Mouse (Mus musculus) liver, embryonic 14.5 days (tissue): ENCODE data around the gene Nat8. TPM values are rescaled to one million over a fixed set of nuclear protein-coding genes. Genes with fewer than 3 reads are reported as not detected.
"Not testable (repeated sequence)": the region's sequence is repeated elsewhere in the genome, so short reads cannot be mapped to it uniquely, and the experiment has no call there.

Experiments used
- ATAC-seq: fragments of 200-750 bp; cut with Nextera tagmentation; 2 replicates; pipeline ENCODE4 v1.8.0; 2017; ENCODE audit warnings: moderate number of reproducible peaks, mild to moderate bottlenecking, moderate library complexity; ENCODE audit not compliant: insufficient read depth
- DNase-seq, 3 experiments: peaks; one replicate each; pipeline ENCODE4 v3.0.0-alpha.2; 2012 to 2013; ENCODE audit warnings: low read depth in 3 of 3, low spot score in 3 of 3
- H3K27ac ChIP-seq: fragments of 300-500 bp; sonication (generic); 2 replicates; pipeline ENCODE4 v1.5.1; 2014; ENCODE audit warnings: moderate library complexity, mild to moderate bottlenecking, control low read depth, inconsistent platforms
- H3K27me3 ChIP-seq: fragments of 300-500 bp; sonication (generic); 2 replicates; pipeline ENCODE4 v1.6.1; 2014; ENCODE audit warnings: mild to moderate bottlenecking, low read length, moderate library complexity; ENCODE audit not compliant: control insufficient read depth, insufficient read depth
- H3K36me3 ChIP-seq: fragments of 300-500 bp; sonication (generic); replicated peaks from 2 replicates; pipeline ENCODE4 v1.6.1; 2014; ENCODE audit warnings: low read depth; ENCODE audit not compliant: control insufficient read depth, insufficient read depth
- H3K4me1 ChIP-seq, 2 experiments: fragments of 200-500 bp in 1 of 2; fragments of 300-500 bp in 1 of 2; sonication (generic) in 1 of 2; replicated peaks; 2 replicates each; pipeline ENCODE4 v1.6.1; 2012 to 2014; ENCODE audit warnings: antibody characterized with exemption in 1 of 2, inconsistent platforms in 1 of 2, low read length in 1 of 2; ENCODE audit not compliant: control insufficient read depth in 2 of 2, insufficient read depth in 2 of 2
- H3K4me2 ChIP-seq: fragments of 300-500 bp; sonication (generic); 2 replicates; pipeline ENCODE4 v1.6.1; 2014; ENCODE audit warnings: low read depth, mild to moderate bottlenecking, control low read depth, moderate library complexity
- H3K4me3 ChIP-seq, 2 experiments: fragments of 200-500 bp in 1 of 2; fragments of 300-500 bp in 1 of 2; sonication (generic) in 1 of 2; 2 replicates each; pipeline ENCODE4 v1.5.1; 2012 to 2014; ENCODE audit warnings: low read depth in 2 of 2, low read length in 2 of 2, mild to moderate bottlenecking in 2 of 2, control low read depth in 1 of 2, inconsistent platforms in 1 of 2, moderate library complexity in 1 of 2; ENCODE audit not compliant: insufficient read depth in 1 of 2
- H3K9ac ChIP-seq: fragments of 300-500 bp; sonication (generic); replicated peaks from 2 replicates; pipeline ENCODE4 v1.6.1; 2014; ENCODE audit warnings: mild to moderate bottlenecking, control low read depth, moderate library complexity
- H3K9me3 ChIP-seq: fragments of 300-500 bp; sonication (generic); 2 replicates; pipeline ENCODE4 v1.6.1; 2016; ENCODE audit warnings: low read length, mixed read lengths; ENCODE audit not compliant: control insufficient read depth
- CTCF ChIP-seq: IDR thresholded peaks from 2 replicates; pipeline ENCODE4 v1.5.1; 2016; ENCODE audit warnings: antibody characterized with exemption, low read depth, control low read depth
- EP300 ChIP-seq: IDR thresholded peaks from 2 replicates; pipeline ENCODE4 v1.6.1; 2016; ENCODE audit warnings: antibody characterized with exemption, low read depth
- WGBS: fragments of 180-500 bp; shearing (Covaris S2); extraction: QIAGEN DNeasy Blood & Tissue Kit; methylation state at CpG from one replicate; pipeline ENCODE4 v1.1.7; 2014; ENCODE audit not compliant: insufficient replicate concordance; 5-methylcytosine and 5-hydroxymethylcytosine counted together
- microRNA-seq: library from miRNA; unstranded; fragments of <30 nt; microRNA quantifications from one replicate; pipeline ENCODE4, GENCODE M21; 2016
- polyA plus RNA-seq, 2 experiments: library from polyadenylated mRNA; depleted of rRNA in 1 of 2; stranded (reverse) in 1 of 2; unstranded in 1 of 2; fragments of >200 nt; fragmentation: Nextera tagmentation in 1 of 2; extraction: Ambion mirVana in 1 of 2; gene quantifications; 2 replicates each; pipeline versions ENCODE4 v1.2.1 to v1.2.3; 2012 to 2014

Nat8 gene
- polyA plus RNA-seq, 2 experiments: 0.02 TPM; not detected in 1

- Histone ChIP-seq H3K4me2 (no peak overlapping the region), H3K9ac (no peak overlapping the region), H3K27me3 (no peaks in the 10 kb centered on the region), H3K4me3 (no peak overlapping the region), H3K4me1 (no peaks in the 10 kb centered on the region), H3K36me3 (no peaks in the 10 kb centered on the region), H3K9me3 (no peaks in the 10 kb centered on the region), H3K27ac (no peak overlapping the region)
- TF ChIP-seq CTCF (no peak), EP300 (no peak)
- 33% methylated on average over 1 of the region's 1 CpGs for WGBS
- ATAC-seq: no peak
- DNase-seq: no peak
Measured at GRCm38 (mm10) chr6:85818338-85818737, 13.5 kb downstream of the Nat8 start.

GRCm38 (mm10) chr6:85813339-85813738 lies 18.5 kb downstream of the Nat8 start:
- Histone ChIP-seq H3K4me3 (no peak overlapping the region), H3K4me1 (no peaks in the 10 kb centered on the region), H3K27me3 (no peaks in the 10 kb centered on the region), H3K9ac (no peak overlapping the region), H3K4me2 (no peak overlapping the region), H3K36me3 (no peaks in the 10 kb centered on the region), H3K9me3 (no peaks in the 10 kb centered on the region), H3K27ac (no peak overlapping the region)
- TF ChIP-seq EP300: no peak
- TF ChIP-seq CTCF: no peak
- DNase-seq (no peak), ATAC-seq (no peak)
- WGBS: 42% methylated on average over 2 of the region's 2 CpGs

GRCm38 (mm10) chr6:85810942-85811537 lies 20.8 kb downstream of the Nat8 start:
- 46% methylated on average over 3 of the region's 3 CpGs for WGBS
- H3K9ac ChIP-seq, H3K27me3 ChIP-seq, DNase-seq, H3K9me3 ChIP-seq, H3K27ac ChIP-seq, ATAC-seq, H3K4me2 ChIP-seq, H3K4me1 ChIP-seq, H3K36me3 ChIP-seq, H3K4me3 ChIP-seq: not testable (repeated sequence)

GRCm38 (mm10) chr6:85810514-85810913 lies 21.4 kb downstream of the Nat8 start:
- H3K27ac ChIP-seq, H3K4me2 ChIP-seq, H3K9me3 ChIP-seq, H3K36me3 ChIP-seq, H3K27me3 ChIP-seq, H3K4me1 ChIP-seq, ATAC-seq, H3K9ac ChIP-seq, DNase-seq, H3K4me3 ChIP-seq: not testable (repeated sequence)
- WGBS: 55% methylated on average over 2 of the region's 3 CpGs

- H3K4me1 ChIP-seq, H3K27me3 ChIP-seq, H3K27ac ChIP-seq, DNase-seq, H3K4me2 ChIP-seq, H3K36me3 ChIP-seq, H3K9ac ChIP-seq, H3K9me3 ChIP-seq, H3K4me3 ChIP-seq, ATAC-seq: not testable (repeated sequence)
- WGBS: 39% methylated on average over 2 of the region's 3 CpGs
Measured at GRCm38 (mm10) chr6:85809784-85810183, 22.1 kb downstream of the Nat8 start.

DNA sequence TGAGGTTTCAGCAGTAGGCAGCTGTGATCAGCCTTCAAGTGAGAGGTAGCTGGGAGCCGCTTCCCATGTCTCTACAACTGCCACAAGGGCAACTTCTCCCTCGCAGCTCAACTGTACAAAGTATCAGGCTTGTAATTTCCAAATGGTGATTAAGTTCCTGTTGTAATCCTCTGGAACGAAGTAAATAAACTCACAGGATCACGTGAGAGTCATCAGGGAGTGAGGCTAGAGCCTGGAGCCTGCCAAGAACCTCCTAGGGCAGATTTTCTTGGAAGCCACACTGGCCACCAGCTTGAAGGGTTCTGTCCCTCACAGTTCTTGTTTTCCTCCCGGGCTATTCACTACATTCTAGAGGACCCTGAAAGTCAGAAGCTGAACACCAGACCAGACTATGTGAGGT lies 28.7 kb downstream of the Nat8 start:
- H3K27me3 ChIP-seq, H3K4me1 ChIP-seq, H3K36me3 ChIP-seq, H3K9me3 ChIP-seq, ATAC-seq, DNase-seq, H3K4me3 ChIP-seq, H3K27ac ChIP-seq, H3K9ac ChIP-seq, H3K4me2 ChIP-seq: not testable (repeated sequence)
- 44% methylated on average over 5 of the region's 5 CpGs for WGBS

Small RNA genes within 50 kb of the gene (microRNA-seq; reads per million reads assigned to microRNA genes)
- not detected for gene Mir6375

Other genes with a start within 250 kb of the Nat8 start
- gene Alms1, start 244.6 kb downstream of the Nat8 start, polyA plus RNA-seq (2012; rRNA removed): 1.2 and 1.7 TPM in 2 replicates
- 1.8 and 2.1 TPM in 2 replicates for gene Alms1, start 244.6 kb downstream of the Nat8 start, polyA plus RNA-seq (2014; fragmentation: Nextera tagmentation; extraction: Ambion mirVana)
- not detected in 2 replicates for gene Nat8f7, start 118.9 kb downstream of the Nat8 start, polyA plus RNA-seq (2012; rRNA removed)
- gene Nat8f7, start 118.9 kb downstream of the Nat8 start, polyA plus RNA-seq (2014; fragmentation: Nextera tagmentation; extraction: Ambion mirVana): not detected in 2 replicates
- gene Nat8f3, start 66.3 kb downstream of the Nat8 start, polyA plus RNA-seq (2012; rRNA removed): not detected in 2 replicates
- gene Nat8f3, start 66.3 kb downstream of the Nat8 start, polyA plus RNA-seq (2014; fragmentation: Nextera tagmentation; extraction: Ambion mirVana): not detected in 2 replicates
- gene Nat8f6, start 11.1 kb downstream of the Nat8 start, polyA plus RNA-seq (2012; rRNA removed): not detected in 2 replicates
- gene Nat8f6, start 11.1 kb downstream of the Nat8 start, polyA plus RNA-seq (2014; fragmentation: Nextera tagmentation; extraction: Ambion mirVana): not detected in 2 replicates
- gene Nat8f5, start 11.1 kb downstream of the Nat8 start, polyA plus RNA-seq (2012; rRNA removed): not detected in 2 replicates
- gene Nat8f5, start 11.1 kb downstream of the Nat8 start, polyA plus RNA-seq (2014; fragmentation: Nextera tagmentation; extraction: Ambion mirVana): not detected in 2 replicates
- not detected in 2 replicates for gene Nat8f2, start 37.1 kb upstream of the Nat8 start, polyA plus RNA-seq (2012; rRNA removed)
- not detected in 2 replicates for gene Nat8f2, start 37.1 kb upstream of the Nat8 start, polyA plus RNA-seq (2014; fragmentation: Nextera tagmentation; extraction: Ambion mirVana)
- 0.50 and 0.64 TPM in 2 replicates for gene Nat8f4, start 72.8 kb upstream of the Nat8 start, polyA plus RNA-seq (2012; rRNA removed)
- gene Nat8f4, start 72.8 kb upstream of the Nat8 start, polyA plus RNA-seq (2014; fragmentation: Nextera tagmentation; extraction: Ambion mirVana): 0.81 and 0.87 TPM in 2 replicates
- gene Tprkb, start 79.8 kb upstream of the Nat8 start, polyA plus RNA-seq (2012; rRNA removed): 8.5 and 12.7 TPM in 2 replicates
- 13.4 and 14.6 TPM in 2 replicates for gene Tprkb, start 79.8 kb upstream of the Nat8 start, polyA plus RNA-seq (2014; fragmentation: Nextera tagmentation; extraction: Ambion mirVana)
- 4.7 TPM in 2 replicates for gene Nat8f1, start 83.6 kb upstream of the Nat8 start, polyA plus RNA-seq (2012; rRNA removed)
- gene Nat8f1, start 83.6 kb upstream of the Nat8 start, polyA plus RNA-seq (2014; fragmentation: Nextera tagmentation; extraction: Ambion mirVana): 5.0 and 6.6 TPM in 2 replicates
- gene Dusp11, start 129.6 kb upstream of the Nat8 start, polyA plus RNA-seq (2012; rRNA removed): 14.6 and 20.3 TPM in 2 replicates
- 27.2 and 30.4 TPM in 2 replicates for gene Dusp11, start 129.6 kb upstream of the Nat8 start, polyA plus RNA-seq (2014; fragmentation: Nextera tagmentation; extraction: Ambion mirVana)
- gene Figla, start 184.1 kb upstream of the Nat8 start, polyA plus RNA-seq (2012; rRNA removed): not detected in 2 replicates
- not detected in 2 replicates for gene Figla, start 184.1 kb upstream of the Nat8 start, polyA plus RNA-seq (2014; fragmentation: Nextera tagmentation; extraction: Ambion mirVana)
- 65.0 and 73.5 TPM in 2 replicates for gene Add2, start 196.6 kb upstream of the Nat8 start, polyA plus RNA-seq (2012; rRNA removed)
- 54.9 and 68.6 TPM in 2 replicates for gene Add2, start 196.6 kb upstream of the Nat8 start, polyA plus RNA-seq (2014; fragmentation: Nextera tagmentation; extraction: Ambion mirVana)